7 mouse cellular contexts compared by ENCODE assay signal in the genomic region with DNA sequence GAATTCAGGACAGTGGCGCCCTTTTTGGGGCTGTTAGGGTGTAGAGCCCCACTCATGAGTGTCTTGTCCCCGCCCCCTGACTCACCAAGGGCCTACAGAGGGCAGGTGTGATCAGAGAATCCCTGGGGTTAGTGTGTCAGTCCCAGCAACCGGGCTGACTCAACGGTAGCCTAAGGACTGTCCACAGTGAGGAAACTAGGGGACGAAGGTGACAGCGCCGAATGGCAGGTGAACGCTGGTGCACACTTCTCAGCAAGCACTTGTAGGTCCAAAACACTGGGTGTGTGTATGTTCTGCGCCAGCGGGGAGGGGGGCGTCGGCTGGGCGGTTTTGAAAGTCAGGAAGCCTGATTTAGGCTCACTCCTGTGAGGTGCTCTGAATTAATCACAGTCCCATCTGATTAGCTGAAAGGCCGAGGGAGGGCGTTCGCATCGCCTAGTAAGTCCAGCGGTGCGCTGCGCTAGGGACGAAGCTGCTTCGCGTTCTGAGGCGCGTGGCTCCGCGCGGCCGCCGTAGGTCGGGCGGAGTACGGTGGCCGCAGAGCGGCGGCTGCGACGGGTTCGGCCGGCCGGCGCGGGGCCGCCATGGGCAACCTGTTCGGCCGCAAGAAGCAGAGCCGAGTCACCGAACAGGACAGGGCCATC. TPM values are rescaled to one million over a fixed set of nuclear protein-coding genes. Genes with fewer than 3 reads are reported as not detected.
DNase-seq lines count a peak whose midpoint lies in the region; ATAC-seq lines count a peak whose summit lies in the region.

A gene (plus strand): TSS at position 151 of the 644 bp plus-strand sequence.

- H3K4me3 ChIP-seq in intestine, embryonic 14.5 days (ENCODE audit: low read depth, low read length) = peak within 1 kb of the TSS; percentile 84
- peak within 1 kb of the TSS; percentile 97 for H3K4me3 ChIP-seq in midbrain, embryonic 10.5 days

- H3K27ac ChIP-seq in intestine, embryonic 14.5 days (ENCODE audit: low read depth) = peak within 1 kb of the TSS; percentile 78
- peak within 1 kb of the TSS; percentile 96 for H3K27ac ChIP-seq in midbrain, embryonic 10.5 days (replicated peaks)

- WGBS in intestine, embryonic 14.5 days = 1% methylated on average over 48 of the region's 48 CpGs
- under 1% methylated on average over 48 of the region's 48 CpGs for WGBS in midbrain, embryonic 10.5 days

- H3K36me3 ChIP-seq in intestine, embryonic 14.5 days (ENCODE audit: control insufficient read depth, insufficient read depth, low read length) = peaks cover 20% of the 10 kb centered on the region
- peaks cover 32% of the 10 kb centered on the region for H3K36me3 ChIP-seq in midbrain, embryonic 10.5 days

- H3K27me3 ChIP-seq in intestine, embryonic 14.5 days (replicated peaks; ENCODE audit: control insufficient read depth, insufficient read depth, low read length) = peaks cover 3% of the 10 kb centered on the region; the same call in 1 of the 2 replicates
- no peaks in the 10 kb centered on the region for H3K27me3 ChIP-seq in midbrain, embryonic 10.5 days (ENCODE audit: low read depth, poor library complexity, severe bottlenecking)

- peak; percentile 91 to 97 for DNase-seq in adrenal gland, adult (ENCODE audit: inconsistent age in 2 of 2, low spot score in 1 of 2)
- DNase-seq in embryo, embryonic 10.5 days (ENCODE audit: low spot score) = peak; percentile 90
- DNase-seq in gastrocnemius, postnatal 25 days = peak; percentile 86
- DNase-seq in intestine, embryonic 14.5 days (ENCODE audit: low spot score) = peak; percentile 95
- peak; percentile 90 to 94 for DNase-seq in left cerebral cortex, postnatal 25 days (ENCODE audit: low spot score in 2 of 2)
- peak; percentile 88 for DNase-seq in midbrain, embryonic 10.5 days (ENCODE audit: low spot score)
- peak; percentile 87 for DNase-seq in right cerebral cortex, postnatal 4 days

- no peaks in the 10 kb centered on the region for H3K9me3 ChIP-seq in intestine, embryonic 14.5 days (ENCODE audit: control insufficient read depth, low read length)
- no peaks in the 10 kb centered on the region for H3K9me3 ChIP-seq in midbrain, embryonic 10.5 days (replicated peaks)

- ATAC-seq in intestine, embryonic 14.5 days (replicated peaks; ENCODE audit: low FRiP score, low TSS enrichment, low read depth) = peak; percentile 77

- peak within 1 kb of the TSS; percentile 98 for H3K4me2 ChIP-seq in intestine, embryonic 14.5 days (ENCODE audit: low read length)

- peaks cover 28% of the 10 kb centered on the region for H3K4me1 ChIP-seq in intestine, embryonic 14.5 days (replicated peaks; ENCODE audit: control insufficient read depth, insufficient read depth, low read length)
- H3K4me1 ChIP-seq in midbrain, embryonic 10.5 days = peaks cover 48% of the 10 kb centered on the region

- intact Hi-C loops in left cerebral cortex, postnatal 25 days (cut with DNase I) = loop anchor here (2.0 kb wide), 1 partner anchor 187 kb away; no protein-coding TSS in a partner anchor

- peak within 1 kb of the TSS; percentile 89 for H3K9ac ChIP-seq in intestine, embryonic 14.5 days (ENCODE audit: low read length)

RNA-seq across cellular contexts. Expression of the gene that starts here (rescaled TPM):
- total RNA-seq in gastrocnemius, postnatal 25 days (2021) = 10 to 100 TPM; 25.6 to 28.2 TPM
- polyA plus RNA-seq in intestine, embryonic 14.5 days (2014; fragmentation: Nextera tagmentation; extraction: Ambion mirVana) = 80.8 and 87.3 TPM in 2 replicates
- 10 to 100 TPM; 44.8 to 47.8 TPM for total RNA-seq in left cerebral cortex, postnatal 25 days (2021)
- polyA plus RNA-seq in midbrain, embryonic 10.5 days (2016; fragmentation: Nextera tagmentation; extraction: Ambion mirVana) = 116 and 118 TPM in 2 replicates

Comparison
In these comparisons a context has a peak if more than half of its experiments do, and no peak if none do; other contexts are left out.
1. Peak in every context shown above with its lines: DNase-seq, ATAC-seq, H3K4me3 ChIP-seq and H3K27ac ChIP-seq.